Mouse (Mus musculus) MEL (cell line): ENCODE results near the gene Eprs. TPM values are rescaled to one million over a fixed set of nuclear protein-coding genes. Genes with fewer than 3 reads are reported as not detected.

Experiments
- DNase-seq: peaks from one replicate; pipeline ENCODE4 v3.0.0; 2011; ENCODE audit warnings: low read depth, low spot score
- H3K27ac ChIP-seq: 2 replicates; pipeline ENCODE4 v1.5.1; 2012; ENCODE audit warnings: low read depth, mild to moderate bottlenecking, control low read depth, low read length, moderate library complexity; ENCODE audit not compliant: control insufficient read depth
- H3K27me3 ChIP-seq, 2 experiments: fragments of 150-350 bp in 1 of 2; sonication (generic) in 1 of 2; 2 replicates each; pipeline ENCODE4 v1.6.1; 2012; ENCODE audit warnings: low read length in 2 of 2, mild to moderate bottlenecking in 2 of 2, improper control_type of control experiment in 1 of 2, moderate library complexity in 1 of 2; ENCODE audit not compliant: insufficient read depth in 2 of 2, control insufficient read depth in 1 of 2
- H3K36me3 ChIP-seq, 2 experiments: 2 replicates each; pipeline ENCODE4 v1.6.1; 2012 to 2014; ENCODE audit warnings: low read length in 2 of 2, improper control_type of control experiment in 1 of 2, inconsistent platforms in 1 of 2, mild to moderate bottlenecking in 1 of 2; ENCODE audit not compliant: insufficient read depth in 2 of 2, control insufficient read depth in 1 of 2
- H3K4me1 ChIP-seq, 2 experiments: fragments of 150-350 bp in 1 of 2; sonication (generic) in 1 of 2; 2 replicates each; pipeline ENCODE4 v1.6.1; 2012; ENCODE audit warnings: low read length in 2 of 2, improper control_type of control experiment in 1 of 2, mild to moderate bottlenecking in 1 of 2; ENCODE audit not compliant: insufficient read depth in 2 of 2, control insufficient read depth in 1 of 2
- H3K4me3 ChIP-seq, 2 experiments: fragments of 150-350 bp in 1 of 2; sonication (generic) in 1 of 2; 2 replicates each; pipeline ENCODE4 v1.5.1; 2012; ENCODE audit warnings: low read depth in 2 of 2, low read length in 2 of 2, mild to moderate bottlenecking in 2 of 2, moderate library complexity in 2 of 2, control low read depth in 1 of 2, improper control_type of control experiment in 1 of 2; ENCODE audit not compliant: control insufficient read depth in 1 of 2, insufficient read depth in 1 of 2
- H3K79me2 ChIP-seq: 2 replicates; pipeline ENCODE4 v1.6.1; 2012; ENCODE audit warnings: mild to moderate bottlenecking, low read length, moderate library complexity; ENCODE audit not compliant: control insufficient read depth, poor library complexity, insufficient read depth
- H3K9ac ChIP-seq: 2 replicates; pipeline ENCODE4 v1.6.1; 2012; ENCODE audit warnings: low read depth, mild to moderate bottlenecking, control low read depth, low read length, moderate library complexity; ENCODE audit not compliant: control insufficient read depth, poor library complexity, severe bottlenecking
- H3K9me3 ChIP-seq: fragments of 150-350 bp; sonication (generic); replicated peaks from 2 replicates; pipeline ENCODE4 v1.6.1; 2012; ENCODE audit warnings: mild to moderate bottlenecking, low read length, improper control_type of control experiment, moderate library complexity; ENCODE audit not compliant: insufficient read depth
- BHLHE40 ChIP-seq: IDR thresholded peaks from 2 replicates; pipeline ENCODE4 v1.6.1; 2012; ENCODE audit warnings: low read depth, mild to moderate bottlenecking, inconsistent platforms, low read length, improper control_type of control experiment, borderline replicate concordance
- CHD1 ChIP-seq: IDR thresholded peaks from 2 replicates; pipeline ENCODE4 v1.6.1; 2012; ENCODE audit warnings: low read depth, mild to moderate bottlenecking, inconsistent platforms, low read length, improper control_type of control experiment
- E2F4 ChIP-seq: IDR thresholded peaks from 2 replicates; pipeline ENCODE4 v1.6.1; 2011; ENCODE audit warnings: low read depth, low read length, improper control_type of control experiment, borderline replicate concordance
- ELF1 ChIP-seq: IDR thresholded peaks from 2 replicates; pipeline ENCODE4 v1.6.1; 2014; ENCODE audit warnings: low read depth, mild to moderate bottlenecking, inconsistent platforms, low read length, improper control_type of control experiment, moderate library complexity
- EP300 ChIP-seq, 2 experiments: IDR thresholded peaks; 2 replicates each; pipeline ENCODE4 v1.6.1; 2011; ENCODE audit warnings: improper control_type of control experiment in 2 of 2, low read length in 2 of 2, low read depth in 1 of 2, mild to moderate bottlenecking in 1 of 2
- GABPA ChIP-seq: IDR thresholded peaks from 2 replicates; pipeline ENCODE4 v1.6.1; 2012; ENCODE audit warnings: low read depth, mild to moderate bottlenecking, inconsistent platforms, low read length, improper control_type of control experiment, moderate library complexity
- GATA1 ChIP-seq: IDR thresholded peaks from 2 replicates; pipeline ENCODE4 v1.6.1; 2011; ENCODE audit warnings: low read depth, low read length, improper control_type of control experiment
- KAT2A ChIP-seq: conservative IDR thresholded peaks from 2 replicates; pipeline ENCODE4 v1.6.1; 2012; ENCODE audit warnings: low read depth, low read length, improper control_type of control experiment, inconsistent platforms
- MAFK ChIP-seq: IDR thresholded peaks from 2 replicates; pipeline ENCODE4 v1.6.1; 2011; ENCODE audit warnings: low read depth, mild to moderate bottlenecking, low read length, improper control_type of control experiment, borderline replicate concordance
- MAX ChIP-seq: IDR thresholded peaks from 2 replicates; pipeline ENCODE4 v1.6.1; 2011; ENCODE audit warnings: low read length, improper control_type of control experiment
- MAZ ChIP-seq: IDR thresholded peaks from 2 replicates; pipeline ENCODE4 v1.6.1; 2012; ENCODE audit warnings: low read depth, mild to moderate bottlenecking, inconsistent platforms, low read length, improper control_type of control experiment
- MEF2A ChIP-seq: IDR thresholded peaks from 2 replicates; pipeline ENCODE4 v1.6.1; 2014; ENCODE audit warnings: low read depth, mild to moderate bottlenecking, inconsistent platforms, low read length, improper control_type of control experiment; ENCODE audit not compliant: poor library complexity, insufficient replicate concordance, severe bottlenecking; ENCODE audit errors: extremely low read depth
- MXI1 ChIP-seq: IDR thresholded peaks from 2 replicates; pipeline ENCODE4 v1.6.1; 2011; ENCODE audit warnings: mild to moderate bottlenecking, low read depth, low read length, improper control_type of control experiment
- MYB ChIP-seq: IDR thresholded peaks from 2 replicates; pipeline ENCODE4 v1.6.1; 2011; ENCODE audit warnings: mild to moderate bottlenecking, low read depth, low read length, improper control_type of control experiment
- MYC ChIP-seq: IDR thresholded peaks from 2 replicates; pipeline ENCODE4 v1.6.1; 2011; ENCODE audit warnings: low read depth, mild to moderate bottlenecking, low read length, improper control_type of control experiment, moderate library complexity
- NRF1 ChIP-seq: IDR thresholded peaks from 2 replicates; pipeline ENCODE4 v1.6.1; 2014; ENCODE audit warnings: low read depth, mild to moderate bottlenecking, inconsistent platforms, low read length, improper control_type of control experiment, moderate library complexity; ENCODE audit not compliant: poor library complexity, insufficient read depth, severe bottlenecking
- POLR2A ChIP-seq, 2 experiments: IDR thresholded peaks; 2 replicates each; pipeline ENCODE4 v1.6.1; 2011 to 2012; ENCODE audit warnings: low read length in 2 of 2, mild to moderate bottlenecking in 2 of 2, control low read depth in 1 of 2, improper control_type of control experiment in 1 of 2, low read depth in 1 of 2, moderate library complexity in 1 of 2; ENCODE audit not compliant: control insufficient read depth in 1 of 2, insufficient read depth in 1 of 2, poor library complexity in 1 of 2
- POLR2AphosphoS2 ChIP-seq: IDR thresholded peaks from 2 replicates; pipeline ENCODE4 v1.6.1; 2011; ENCODE audit warnings: low read length, improper control_type of control experiment
- POLR2AphosphoS5 ChIP-seq: IDR thresholded peaks from 2 replicates; pipeline ENCODE4 v1.6.1; 2012; ENCODE audit warnings: low read depth, borderline replicate concordance, mild to moderate bottlenecking, inconsistent platforms, low read length, moderate library complexity, mixed read lengths
- RAD21 ChIP-seq: IDR thresholded peaks from 2 replicates; pipeline ENCODE4 v1.6.1; 2011; ENCODE audit warnings: mild to moderate bottlenecking, low read depth, low read length, improper control_type of control experiment
- RCOR1 ChIP-seq: IDR thresholded peaks from 2 replicates; pipeline ENCODE4 v1.6.1; 2012; ENCODE audit warnings: low read depth, mild to moderate bottlenecking, inconsistent platforms, low read length, improper control_type of control experiment
- SIN3A ChIP-seq: IDR thresholded peaks from 2 replicates; pipeline ENCODE4 v1.6.1; 2012; ENCODE audit warnings: low read length, improper control_type of control experiment, inconsistent platforms
- SMC3 ChIP-seq: IDR thresholded peaks from 2 replicates; pipeline ENCODE4 v1.6.1; 2011; ENCODE audit warnings: low read depth, low read length, improper control_type of control experiment
- TCF12 ChIP-seq: IDR thresholded peaks from 2 replicates; pipeline ENCODE4 v1.6.1; 2014; ENCODE audit warnings: low read depth, mild to moderate bottlenecking, inconsistent platforms, low read length, improper control_type of control experiment, moderate library complexity
- UBTF ChIP-seq: IDR thresholded peaks from 2 replicates; pipeline ENCODE4 v1.6.1; 2012; ENCODE audit warnings: low read depth, mild to moderate bottlenecking, inconsistent platforms, low read length, improper control_type of control experiment, moderate library complexity, borderline replicate concordance; ENCODE audit not compliant: insufficient read depth
- ZC3H11A ChIP-seq: IDR thresholded peaks from 2 replicates; pipeline ENCODE4 v1.6.1; 2012; ENCODE audit warnings: low read depth, mild to moderate bottlenecking, inconsistent platforms, low read length, improper control_type of control experiment
- ZNF384 ChIP-seq: IDR thresholded peaks from 2 replicates; pipeline ENCODE4 v1.6.1; 2012; ENCODE audit warnings: low read depth, mild to moderate bottlenecking, inconsistent platforms, low read length, improper control_type of control experiment
- polyA plus RNA-seq, 2 experiments: library from polyadenylated mRNA; stranded (reverse) in 1 of 2; unstranded in 1 of 2; fragments of >175 nt in 1 of 2; fragments of >200 nt in 1 of 2; gene quantifications; 2 replicates each; pipeline versions ENCODE4 v1.2.1 to v1.2.4; 2012; ENCODE audit warnings: low replicate concordance in 2 of 2, low read depth in 1 of 2; ENCODE audit not compliant: insufficient read length in 2 of 2, insufficient read depth in 1 of 2, missing spikeins in 1 of 2
- total RNA-seq: library from RNA; depleted of rRNA; stranded (reverse); fragments of 300-350 nt; gene quantifications from 2 replicates; pipeline ENCODE4 v1.2.3, GENCODE M21; 2012

Gene Eprs
- total and polyA plus RNA-seq, 3 experiments, result 177 to 355 (median 177) TPM

- no peak for TF ChIP-seq GATA1
- TF ChIP-seq RAD21, result no peak
- peak; percentile 93 for TF ChIP-seq POLR2AphosphoS2
- no peak for TF ChIP-seq MEF2A
- TF ChIP-seq UBTF, result no peak
- no peak for TF ChIP-seq ZC3H11A
- TF ChIP-seq GABPA, result no peak
- no peak for TF ChIP-seq SMC3
- no peak for TF ChIP-seq MYB
- peak; percentile 21; the same call in 1 of the 2 replicates for TF ChIP-seq MXI1
- TF ChIP-seq MYC, result 0 out of 2 replicates have a peak, but pooled peaks have one; percentile 8
- no peak for TF ChIP-seq ZNF384
- TF ChIP-seq BHLHE40, result no peak
- peak; percentile 63 for TF ChIP-seq ELF1
- 0 out of 2 replicates have a peak, but pooled peaks have one; percentile 58 for TF ChIP-seq MAZ
- no peak; the same call in 1 of the 2 replicates for TF ChIP-seq POLR2AphosphoS5
- no peak for TF ChIP-seq E2F4
- no peak for TF ChIP-seq RCOR1
- no peak for TF ChIP-seq EP300 (IDR thresholded peaks at IDR 0.05; ENCODE audit: low read depth in 1 of 2, low read length in 2 of 2)
- 0 out of 2 replicates have a peak, but pooled peaks have one; percentile 12 for TF ChIP-seq MAFK
- peak; percentile 72 for TF ChIP-seq TCF12
Measured at GRCm38 (mm10) chr1:185328721-185329610, 33.9 kb upstream of the Eprs start, which contains the start of gene Iars2 (continued).

DNA sequence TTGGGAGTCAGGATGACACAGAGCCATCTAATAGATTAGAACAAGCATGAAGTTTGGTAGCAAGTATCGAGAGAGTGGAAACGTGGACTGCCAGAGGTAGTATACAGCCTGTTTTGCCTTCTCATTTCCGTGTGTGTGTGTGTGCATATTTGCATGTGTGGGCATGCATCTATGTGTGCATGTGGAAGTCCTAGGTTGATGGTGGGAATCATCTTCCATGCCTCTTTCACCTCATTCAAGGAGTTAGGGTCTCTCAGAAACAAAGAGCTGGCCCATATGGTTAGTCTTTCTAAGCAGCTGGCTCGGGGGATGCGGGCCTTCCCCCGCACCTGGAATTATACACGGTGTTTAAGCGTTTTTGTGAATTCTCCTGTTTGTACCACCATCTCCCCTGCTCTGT lies 33.0 kb upstream of the Eprs start:
- peaks cover 9% of the 10 kb centered on the region for H3K79me2 ChIP-seq
- H3K4me1 ChIP-seq, result peaks cover 2 to 11% of the 10 kb centered on the region in 2 experiments; a peak in 2 of 4 replicates
- H3K4me3 ChIP-seq, result peak overlapping the region; percentile 81 to 98
- peak overlapping the region; percentile 69 for H3K9ac ChIP-seq
- DNase-seq, result no peak
- H3K36me3 ChIP-seq, result peaks cover 3 to 10% of the 10 kb centered on the region in 2 experiments
- peak overlapping the region; percentile 69 for H3K27ac ChIP-seq
- TF ChIP-seq KAT2A, result no peak
- TF ChIP-seq SIN3A, result no peak
- TF ChIP-seq MEF2A, result no peak
- no peak for TF ChIP-seq NRF1
- TF ChIP-seq MXI1, result no peak
- no peak for TF ChIP-seq ZNF384
- TF ChIP-seq E2F4, result no peak
- TF ChIP-seq MYC, result no peak
- no peak for TF ChIP-seq POLR2A (IDR thresholded peaks at IDR 0.05; ENCODE audit: control insufficient read depth in 1 of 2, insufficient read depth in 1 of 2, low read depth in 1 of 2, low read length in 2 of 2, poor library complexity in 1 of 2)
- TF ChIP-seq CHD1, result no peak
- TF ChIP-seq MAX, result no peak
- TF ChIP-seq GATA1, result no peak
- no peak for TF ChIP-seq RAD21
- TF ChIP-seq MAZ, result no peak
- TF ChIP-seq, all 39 proteins: peak for 0
- no peaks in the 10 kb centered on the region for H3K9me3 ChIP-seq
- no peaks in the 10 kb centered on the region for H3K27me3 ChIP-seq
